Mouse (Mus musculus): Measurements from ENCODE around the gene Epm2a.
A peak's percentile ranks its signal among the peaks of the same experiment; 100 is the strongest.
"Not testable (repeated sequence)": the region's sequence is repeated elsewhere in the genome, so short reads cannot be mapped to it uniquely, and the experiment has no call there.

Epm2a gene

GRCm38 (mm10) chr10:11343205-11344141, at the start of gene Epm2a:
Gene Epm2a (plus strand): TSS chr10:11343404.
- DNase-seq (ENCODE audit: low read depth, low spot score), result peak; percentile 53

- no peak for DNase-seq (ENCODE audit: low read depth, low spot score)
These were observed 44.8 kb upstream of the Epm2a start for GRCm38 (mm10) chr10:11298418-11298817.

- no peak for DNase-seq (ENCODE audit: low read depth, low spot score)
These were observed 37.7 kb upstream of the Epm2a start for GRCm38 (mm10) chr10:11305365-11306053.

GRCm38 (mm10) chr10:11306054-11306367, 37.2 kb upstream of the Epm2a start:
- DNase-seq (ENCODE audit: low read depth, low spot score), result no peak

- no peak for DNase-seq (ENCODE audit: low read depth, low spot score)
These were observed 33.3 kb upstream of the Epm2a start for GRCm38 (mm10) chr10:11309866-11310265.

- no peak for DNase-seq (ENCODE audit: low read depth, low spot score)
These were observed 32.7 kb upstream of the Epm2a start for GRCm38 (mm10) chr10:11310481-11310880.

GRCm38 (mm10) chr10:11317856-11318454, 25.2 kb upstream of the Epm2a start:
- peak; percentile 9 for DNase-seq (ENCODE audit: low read depth, low spot score)

- no peak for DNase-seq (ENCODE audit: low read depth, low spot score)
These were observed 23.7 kb upstream of the Epm2a start for GRCm38 (mm10) chr10:11319446-11319970.

GRCm38 (mm10) chr10:11322316-11322715, 20.9 kb upstream of the Epm2a start:
- DNase-seq (ENCODE audit: low read depth, low spot score), result no peak

GRCm38 (mm10) chr10:11323202-11323898, 19.9 kb upstream of the Epm2a start:
- DNase-seq (ENCODE audit: low read depth, low spot score), result no peak

GRCm38 (mm10) chr10:11326526-11326925, 16.7 kb upstream of the Epm2a start:
- no peak for DNase-seq (ENCODE audit: low read depth, low spot score)

GRCm38 (mm10) chr10:11344536-11345468, 1.6 kb downstream of the Epm2a start:
- DNase-seq (ENCODE audit: low read depth, low spot score), result no peak

GRCm38 (mm10) chr10:11350243-11350974, 7.2 kb downstream of the Epm2a start:
- not testable (repeated sequence) for DNase-seq (ENCODE audit: low read depth, low spot score)

GRCm38 (mm10) chr10:11354609-11355008, 11.4 kb downstream of the Epm2a start:
- no peak for DNase-seq (ENCODE audit: low read depth, low spot score)

- DNase-seq (ENCODE audit: low read depth, low spot score), result peak; percentile 45
These were observed 18.9 kb downstream of the Epm2a start for GRCm38 (mm10) chr10:11361985-11362692.

GRCm38 (mm10) chr10:11362896-11363487, 19.8 kb downstream of the Epm2a start:
- DNase-seq (ENCODE audit: low read depth, low spot score), result no peak

- no peak for DNase-seq (ENCODE audit: low read depth, low spot score)
These were observed 38.1 kb downstream of the Epm2a start for GRCm38 (mm10) chr10:11381302-11381701.

- DNase-seq (ENCODE audit: low read depth, low spot score), result peak; percentile 63
These were observed 67.7 kb downstream of the Epm2a start for GRCm38 (mm10) chr10:11410926-11411325.

GRCm38 (mm10) chr10:11420071-11420470, 76.9 kb downstream of the Epm2a start:
- no peak for DNase-seq (ENCODE audit: low read depth, low spot score)

Measured in retina, postnatal 7 days (tissue).